Mouse (Mus musculus): Measurements from ENCODE around the gene AU022252. TPM values are rescaled to one million over a fixed set of nuclear protein-coding genes. Genes with fewer than 3 reads are reported as not detected.

Gene AU022252
- polyA plus RNA-seq, 1 experiment from 2014 or later: 31.1 TPM

DNA sequence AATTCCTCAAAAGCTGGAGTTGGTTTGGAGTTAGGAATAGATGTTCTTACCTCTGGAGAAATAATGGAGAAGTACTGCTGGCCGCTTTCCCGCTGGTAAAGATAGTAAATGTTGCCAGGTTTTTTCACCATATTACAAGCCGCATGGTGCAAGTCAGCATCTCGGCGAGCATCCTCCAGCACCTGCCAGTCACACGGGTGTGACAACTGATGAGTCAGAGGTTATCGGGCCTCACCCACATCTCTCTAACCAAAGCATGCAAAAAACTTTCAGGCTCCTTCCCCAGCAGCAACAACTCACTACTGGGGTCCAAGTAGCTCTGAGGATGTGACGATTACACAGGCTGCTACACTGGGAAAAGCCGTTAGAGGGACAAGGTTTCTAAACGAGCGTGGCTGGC lies 5.8 kb downstream of the AU022252 start:
- Histone ChIP-seq H3K9me3 (ENCODE audit: low read length) (no peaks in the 10 kb centered on the region), H3K27ac (ENCODE audit: low read length) (no peak overlapping the region), H3K36me3 (ENCODE audit: insufficient read depth, low read length) (peaks cover 45% of the 10 kb centered on the region), H3K9ac (replicated peaks; ENCODE audit: low read length) (no peak overlapping the region), H3K4me3 (ENCODE audit: low read length) (no peak overlapping the region), H3K4me1 (ENCODE audit: insufficient read depth, low read length) (peaks cover 5% of the 10 kb centered on the region), H3K27me3 (ENCODE audit: insufficient read depth, low read length) (no peaks in the 10 kb centered on the region), H3K4me2 (replicated peaks; ENCODE audit: low read depth, low read length) (no peak overlapping the region)
- ATAC-seq (ENCODE audit: low FRiP score, low TSS enrichment): no peak
- WGBS: 94% methylated on average over 11 of the region's 11 CpGs

DNA sequence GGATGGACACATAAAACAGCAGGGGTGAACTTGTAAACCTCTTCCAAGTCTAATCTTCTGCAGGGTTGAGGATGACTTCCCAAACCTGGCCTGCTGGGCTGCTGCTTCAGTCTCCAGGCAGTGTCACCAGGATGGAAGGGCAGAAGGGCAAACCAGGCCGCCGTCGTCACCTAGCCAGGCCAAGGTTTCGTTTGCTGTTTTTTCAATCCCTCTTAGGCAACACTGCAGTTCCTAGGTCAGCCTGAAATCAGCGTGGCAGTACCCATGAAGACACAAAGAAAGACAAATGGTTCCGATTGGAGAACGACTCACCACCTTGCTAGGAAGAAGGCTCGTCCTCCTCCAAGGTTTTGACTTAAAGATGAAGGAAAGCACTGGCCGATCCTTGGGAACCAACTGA lies 6.8 kb downstream of the AU022252 start:
- Histone ChIP-seq H3K27me3 (ENCODE audit: insufficient read depth, low read length) (no peaks in the 10 kb centered on the region), H3K4me3 (ENCODE audit: low read length) (no peak overlapping the region), H3K4me2 (replicated peaks; ENCODE audit: low read depth, low read length) (no peak overlapping the region), H3K36me3 (ENCODE audit: insufficient read depth, low read length) (peaks cover 45% of the 10 kb centered on the region), H3K9ac (replicated peaks; ENCODE audit: low read length) (no peak overlapping the region), H3K27ac (ENCODE audit: low read length) (no peak overlapping the region), H3K9me3 (ENCODE audit: low read length) (no peaks in the 10 kb centered on the region), H3K4me1 (ENCODE audit: insufficient read depth, low read length) (no peaks in the 10 kb centered on the region)
- 90% methylated on average over 9 of the region's 9 CpGs for WGBS
- ATAC-seq (ENCODE audit: low FRiP score, low TSS enrichment): no peak

DNA sequence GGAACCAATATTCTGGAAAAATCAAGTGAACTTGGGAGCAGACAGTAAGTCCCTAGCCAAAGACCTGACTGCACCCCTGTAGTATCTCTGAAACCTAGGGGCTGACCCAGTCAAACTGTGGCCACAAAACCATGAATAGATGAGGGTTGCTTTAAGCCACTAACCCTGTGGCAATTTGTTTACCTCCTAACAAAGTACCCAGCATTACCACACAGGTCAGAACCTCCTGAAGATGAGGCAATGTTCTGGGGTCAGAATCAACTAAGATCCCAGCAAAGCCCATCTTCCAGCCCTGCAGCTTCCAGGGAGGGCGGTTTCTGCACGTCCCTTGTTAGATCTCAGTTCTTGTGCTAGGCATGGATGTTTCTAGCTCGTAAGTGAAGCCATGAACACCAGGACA lies 8.0 kb downstream of the AU022252 start:
- no peak for ATAC-seq (ENCODE audit: low FRiP score, low TSS enrichment)
- Histone ChIP-seq H3K9ac (replicated peaks; ENCODE audit: low read length) (no peak overlapping the region), H3K27me3 (ENCODE audit: insufficient read depth, low read length) (no peaks in the 10 kb centered on the region), H3K36me3 (ENCODE audit: insufficient read depth, low read length) (peaks cover 45% of the 10 kb centered on the region), H3K4me1 (ENCODE audit: insufficient read depth, low read length) (no peaks in the 10 kb centered on the region), H3K4me3 (ENCODE audit: low read length) (no peak overlapping the region), H3K9me3 (ENCODE audit: low read length) (no peaks in the 10 kb centered on the region), H3K27ac (ENCODE audit: low read length) (no peak overlapping the region), H3K4me2 (replicated peaks; ENCODE audit: low read depth, low read length) (no peak overlapping the region)
- 93% methylated on average over 3 of the region's 3 CpGs for WGBS

DNA sequence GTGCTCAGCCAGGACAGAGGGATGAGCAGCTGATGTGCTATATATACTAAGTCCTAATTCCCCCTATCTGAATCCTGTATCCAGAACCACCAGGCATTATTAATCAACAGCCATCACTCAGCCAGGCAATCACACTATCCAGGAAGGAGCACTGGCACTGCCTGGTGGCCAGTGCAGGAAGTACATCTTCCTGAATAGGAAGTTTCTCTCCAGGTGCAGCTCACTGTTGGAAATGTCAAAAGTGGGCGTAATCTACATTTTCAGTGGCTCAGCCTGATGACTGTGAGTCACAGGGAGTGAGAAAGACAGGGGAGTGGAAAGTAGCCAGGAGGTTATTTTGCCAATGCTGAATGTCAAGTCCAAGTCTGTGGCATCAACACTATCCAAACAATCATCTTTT lies 8.8 kb downstream of the AU022252 start:
- no peak overlapping the region for H3K4me2 ChIP-seq (replicated peaks; ENCODE audit: low read depth, low read length)
- H3K4me1 ChIP-seq (ENCODE audit: insufficient read depth, low read length): no peaks in the 10 kb centered on the region
- H3K36me3 ChIP-seq (ENCODE audit: insufficient read depth, low read length): peaks cover 45% of the 10 kb centered on the region
- no peaks in the 10 kb centered on the region for H3K9me3 ChIP-seq (ENCODE audit: low read length)
- no peak overlapping the region for H3K9ac ChIP-seq (replicated peaks; ENCODE audit: low read length)
- no peaks in the 10 kb centered on the region for H3K27me3 ChIP-seq (ENCODE audit: insufficient read depth, low read length)
- WGBS: 78% methylated on average over 1 of the region's 1 CpGs
- ATAC-seq (ENCODE audit: low FRiP score, low TSS enrichment): no peak
- no peak overlapping the region for H3K27ac ChIP-seq (ENCODE audit: low read length)
- no peak overlapping the region for H3K4me3 ChIP-seq (ENCODE audit: low read length)

DNA sequence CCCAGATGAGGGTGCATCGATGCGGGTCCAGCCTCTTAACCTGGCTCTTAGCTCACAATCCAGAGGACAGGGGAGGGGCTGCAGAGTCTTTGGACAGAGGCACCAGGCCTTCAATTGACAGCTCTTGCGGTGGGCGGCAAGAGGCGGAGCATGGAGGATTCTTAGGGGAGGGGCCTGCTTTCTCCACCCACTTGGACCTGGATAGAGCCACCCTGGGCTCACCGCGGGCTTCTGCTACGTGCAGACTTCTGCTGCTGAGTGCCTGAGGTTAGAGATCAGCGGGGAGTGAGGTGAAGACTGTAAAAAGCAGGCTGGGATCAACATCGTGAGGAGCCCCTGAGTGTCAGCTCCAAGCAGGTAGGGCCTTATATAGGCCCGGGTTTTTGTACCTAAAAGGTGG lies 14.3 kb downstream of the AU022252 start, which contains the start of gene Tmem269:
Gene Tmem269 (minus strand): TSS at position 49 of the 400 bp plus-strand sequence.
- H3K27me3 ChIP-seq (ENCODE audit: insufficient read depth, low read length): no peaks in the 10 kb centered on the region
- H3K9ac ChIP-seq (replicated peaks; ENCODE audit: low read length): no peak within 1 kb of the TSS
- peaks cover 15% of the 10 kb centered on the region for H3K4me1 ChIP-seq (ENCODE audit: insufficient read depth, low read length)
- H3K36me3 ChIP-seq (ENCODE audit: insufficient read depth, low read length): no peaks in the 10 kb centered on the region
- no peak within 1 kb of the TSS for H3K27ac ChIP-seq (ENCODE audit: low read length)
- peak; percentile 61 for ATAC-seq (ENCODE audit: low FRiP score, low TSS enrichment)
- WGBS: 11% methylated on average over 11 of the region's 11 CpGs
- no peak within 1 kb of the TSS for H3K4me3 ChIP-seq (ENCODE audit: low read length)
- no peak within 1 kb of the TSS for H3K4me2 ChIP-seq (replicated peaks; ENCODE audit: low read depth, low read length)
- no peaks in the 10 kb centered on the region for H3K9me3 ChIP-seq (ENCODE audit: low read length)

DNA sequence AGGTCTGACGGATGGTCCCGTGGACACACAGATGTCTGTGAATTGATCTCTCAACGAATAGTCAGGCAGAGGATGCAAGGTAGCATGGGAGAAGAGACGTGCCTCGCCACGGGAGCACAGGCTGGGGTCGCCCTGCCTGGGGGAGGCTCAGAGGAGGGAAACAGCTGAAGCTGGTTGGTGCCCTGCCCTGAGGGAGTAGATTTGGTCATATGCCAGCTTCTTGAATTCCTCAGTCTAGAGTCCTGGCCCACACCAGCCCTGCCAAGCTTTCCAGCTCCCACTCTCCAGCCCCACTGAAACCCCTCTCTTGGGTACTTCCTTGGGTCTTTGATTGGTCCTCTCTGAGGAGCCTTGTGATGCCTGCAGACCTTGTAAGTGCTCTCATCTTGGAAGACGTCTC lies 15.8 kb downstream of the AU022252 start:
- H3K27ac ChIP-seq (ENCODE audit: low read length): no peak overlapping the region
- no peak overlapping the region for H3K9ac ChIP-seq (replicated peaks; ENCODE audit: low read length)
- peaks cover 15% of the 10 kb centered on the region for H3K4me1 ChIP-seq (ENCODE audit: insufficient read depth, low read length)
- H3K27me3 ChIP-seq (ENCODE audit: insufficient read depth, low read length): no peaks in the 10 kb centered on the region
- no peak; the same call in 1 of the 2 replicates for ATAC-seq (ENCODE audit: low FRiP score, low TSS enrichment)
- no peak overlapping the region for H3K4me3 ChIP-seq (ENCODE audit: low read length)
- H3K4me2 ChIP-seq (replicated peaks; ENCODE audit: low read depth, low read length): no peak overlapping the region
- no peaks in the 10 kb centered on the region for H3K36me3 ChIP-seq (ENCODE audit: insufficient read depth, low read length)
- H3K9me3 ChIP-seq (ENCODE audit: low read length): no peaks in the 10 kb centered on the region
- WGBS: 53% methylated on average over 8 of the region's 8 CpGs

DNA sequence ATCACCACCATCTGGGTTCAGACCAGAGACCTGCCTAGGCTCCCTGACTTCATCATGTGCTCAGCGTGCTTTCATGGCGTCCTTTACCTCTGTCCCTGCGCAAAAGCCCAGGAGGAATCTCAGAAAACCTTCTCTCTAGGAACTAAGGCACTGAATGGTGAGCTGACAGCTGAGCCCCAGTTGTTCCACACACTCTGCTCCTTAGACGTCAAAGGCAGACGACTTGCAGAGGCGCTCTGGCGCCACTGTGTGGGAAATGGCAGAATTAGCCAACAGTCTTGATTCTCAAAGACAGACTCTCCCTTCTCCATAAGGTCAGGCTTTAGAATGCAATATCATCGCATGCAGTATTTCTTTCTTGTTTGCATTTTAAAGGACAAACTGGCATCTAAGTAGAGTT lies 27.8 kb downstream of the AU022252 start:
- Histone ChIP-seq H3K9ac (replicated peaks; ENCODE audit: low read length) (no peak overlapping the region), H3K4me3 (ENCODE audit: low read length) (no peak overlapping the region), H3K27ac (ENCODE audit: low read length) (no peak overlapping the region), H3K4me1 (ENCODE audit: insufficient read depth, low read length) (no peaks in the 10 kb centered on the region), H3K27me3 (ENCODE audit: insufficient read depth, low read length) (no peaks in the 10 kb centered on the region), H3K36me3 (ENCODE audit: insufficient read depth, low read length) (peaks cover 8% of the 10 kb centered on the region), H3K4me2 (replicated peaks; ENCODE audit: low read depth, low read length) (no peak overlapping the region), H3K9me3 (ENCODE audit: low read length) (no peaks in the 10 kb centered on the region)
- WGBS: 20% methylated on average over 8 of the region's 8 CpGs
- ATAC-seq (ENCODE audit: low FRiP score, low TSS enrichment): peak; percentile 37; the same call in 1 of the 2 replicates

DNA sequence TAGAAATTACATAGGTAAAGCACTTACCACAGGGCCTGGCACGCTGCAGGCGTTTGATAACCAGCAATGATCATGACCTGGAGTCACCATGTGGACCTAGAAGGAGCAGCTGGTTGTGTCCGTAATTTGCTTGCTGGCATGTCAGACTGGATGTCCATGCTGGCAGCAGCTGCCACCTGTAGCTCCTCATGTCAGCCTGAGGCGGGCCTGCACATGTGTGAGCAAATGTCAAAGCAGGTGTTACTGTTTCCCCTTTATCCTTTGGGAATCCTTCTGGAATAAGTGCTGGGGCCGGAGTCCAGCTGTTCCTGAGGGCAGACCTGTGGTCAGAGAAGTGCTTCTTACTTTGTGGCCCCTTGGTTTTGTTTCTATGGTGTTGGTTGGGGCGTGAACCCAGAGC lies 34.4 kb downstream of the AU022252 start:
- WGBS: 88% methylated on average over 6 of the region's 6 CpGs

DNA sequence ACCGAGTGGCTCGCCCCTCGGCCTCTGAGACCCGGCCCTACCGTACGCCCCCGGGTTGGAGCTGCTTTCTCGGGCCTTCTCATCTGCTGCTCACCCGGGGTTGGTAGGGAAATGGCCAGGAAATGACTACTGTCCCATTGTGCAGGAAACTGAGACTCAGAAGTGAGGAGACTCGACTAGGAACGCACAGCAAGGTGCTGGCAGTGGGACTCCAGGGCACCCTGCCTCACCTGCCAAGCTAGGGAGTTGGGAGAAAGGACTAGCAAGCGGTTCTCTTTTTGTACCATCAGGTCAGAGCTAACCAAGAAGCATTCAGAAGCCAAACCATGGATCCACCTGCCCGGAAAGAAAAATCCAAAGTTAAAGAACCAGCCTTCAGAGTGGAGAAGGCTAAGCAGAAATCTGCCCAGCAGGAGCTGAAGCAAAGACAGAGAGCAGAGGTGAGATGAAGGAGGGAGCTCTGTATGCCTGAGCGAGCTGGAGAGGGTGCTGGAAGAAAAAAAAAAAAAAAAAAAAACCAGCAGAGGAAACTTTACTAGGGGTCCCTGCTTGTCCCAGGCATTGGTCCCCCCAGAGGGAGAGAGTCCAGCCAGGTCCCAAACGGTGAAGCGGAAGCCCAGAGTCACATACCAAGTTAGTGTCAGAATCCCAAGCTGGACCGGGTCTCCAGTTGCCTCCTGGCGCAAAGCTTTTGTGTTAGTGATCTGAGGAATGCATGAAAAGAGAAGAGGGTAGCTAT lies 36.8 kb downstream of the AU022252 start:
- peak overlapping the region; percentile 35 for H3K27ac ChIP-seq (ENCODE audit: low read length)
- 10% methylated on average over 17 of the region's 18 CpGs for WGBS
- H3K9me3 ChIP-seq (ENCODE audit: low read length): no peaks in the 10 kb centered on the region
- peaks cover 1% of the 10 kb centered on the region for H3K36me3 ChIP-seq (ENCODE audit: insufficient read depth, low read length)
- H3K4me1 ChIP-seq (ENCODE audit: insufficient read depth, low read length): 0 out of 2 replicates have a peak, but pooled peaks cover 11% of the 10 kb centered on the region
- H3K9ac ChIP-seq (replicated peaks; ENCODE audit: low read length): peak overlapping the region; percentile 88
- no peaks in the 10 kb centered on the region for H3K27me3 ChIP-seq (ENCODE audit: insufficient read depth, low read length)
- peak overlapping the region; percentile 77 for H3K4me2 ChIP-seq (replicated peaks; ENCODE audit: low read depth, low read length)
- peak; percentile 16; the same call in 1 of the 2 replicates for ATAC-seq (ENCODE audit: low FRiP score, low TSS enrichment)
- peak overlapping the region; percentile 82 for H3K4me3 ChIP-seq (ENCODE audit: low read length)

More for the DNA sequence above, 34.4 kb downstream of the AU022252 start:
- H3K9ac ChIP-seq (replicated peaks; ENCODE audit: low read length): no peak overlapping the region
- H3K9me3 ChIP-seq (ENCODE audit: low read length): no peaks in the 10 kb centered on the region
- no peak overlapping the region for H3K27ac ChIP-seq (ENCODE audit: low read length)
- H3K4me1 ChIP-seq (ENCODE audit: insufficient read depth, low read length): 0 out of 2 replicates have a peak, but pooled peaks cover 11% of the 10 kb centered on the region
- H3K4me2 ChIP-seq (replicated peaks; ENCODE audit: low read depth, low read length): no peak overlapping the region
- no peak for ATAC-seq (ENCODE audit: low FRiP score, low TSS enrichment)
- H3K36me3 ChIP-seq (ENCODE audit: insufficient read depth, low read length): peaks cover 8% of the 10 kb centered on the region
- no peaks in the 10 kb centered on the region for H3K27me3 ChIP-seq (ENCODE audit: insufficient read depth, low read length)
- H3K4me3 ChIP-seq (ENCODE audit: low read length): no peak overlapping the region

DNA sequence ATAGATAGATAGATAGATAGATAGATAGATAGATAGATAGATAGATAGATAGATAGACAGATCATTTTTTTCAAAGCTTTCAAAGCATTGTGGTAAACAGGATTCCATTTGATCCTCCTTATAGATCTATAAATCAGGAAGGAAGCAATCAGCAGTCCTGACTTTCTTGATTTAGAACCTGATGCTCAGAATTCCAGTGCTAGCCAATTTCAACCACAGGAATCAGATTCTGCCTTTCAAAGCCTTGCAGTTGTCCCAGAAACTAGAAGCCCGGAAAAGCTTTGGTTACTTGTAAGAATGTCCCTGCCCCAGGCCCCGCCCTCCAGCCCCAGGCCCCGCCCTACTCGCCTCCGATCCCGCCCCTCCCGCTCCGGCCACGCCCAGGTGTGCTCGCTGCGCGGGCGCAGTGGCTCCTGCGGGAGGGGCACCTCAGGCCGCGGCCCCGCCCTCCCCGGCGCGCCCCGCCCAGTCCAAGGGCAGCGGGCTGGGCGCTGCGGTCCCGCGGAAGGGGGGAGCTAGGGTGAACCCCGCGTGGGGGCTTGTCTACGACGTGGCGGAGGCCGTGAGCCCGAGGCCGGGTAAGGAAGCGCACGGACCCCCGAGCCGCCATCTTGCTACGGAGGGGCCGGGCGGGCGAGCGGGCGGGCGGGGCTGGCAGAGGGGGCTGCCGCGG lies 37.5 kb downstream of the AU022252 start, which contains the start of gene Svbp:
Gene Svbp (plus strand): TSS at position 398 of the 673 bp plus-strand sequence.
- Histone ChIP-seq H3K27ac (ENCODE audit: low read length) (peak within 1 kb of the TSS; percentile 35), H3K4me2 (replicated peaks; ENCODE audit: low read depth, low read length) (peak within 1 kb of the TSS; percentile 77), H3K4me3 (ENCODE audit: low read length) (peak within 1 kb of the TSS; percentile 82), H3K27me3 (ENCODE audit: insufficient read depth, low read length) (no peaks in the 10 kb centered on the region), H3K4me1 (ENCODE audit: insufficient read depth, low read length) (0 out of 2 replicates have a peak, but pooled peaks cover 11% of the 10 kb centered on the region), H3K9me3 (ENCODE audit: low read length) (no peaks in the 10 kb centered on the region), H3K9ac (replicated peaks; ENCODE audit: low read length) (peak within 1 kb of the TSS; percentile 88), H3K36me3 (ENCODE audit: insufficient read depth, low read length) (no peaks in the 10 kb centered on the region)
- WGBS: 0% methylated on average over 31 of the region's 47 CpGs
- peak; percentile 95 for ATAC-seq (ENCODE audit: low FRiP score, low TSS enrichment)

Data from kidney, embryonic 16.5 days (tissue).